Mouse (Mus musculus): ENCODE measurements around the gene Vcl. TPM values are rescaled to one million over a fixed set of nuclear protein-coding genes. Genes with fewer than 3 reads are reported as not detected.

The Vcl gene
- polyA plus RNA-seq (2012; rRNA removed), result 28.1 and 40.3 TPM in 2 replicates

- under 1% methylated on average over 89 of the region's 89 CpGs for WGBS
- DNase-seq (ENCODE audit: low read depth, low spot score), result peak; percentile 99
Measured at GRCm38 (mm10) chr14:20928848-20929745, at the start of gene Vcl. Gene Vcl, plus strand, starts transcription at chr14:20929398.

- 61% methylated on average over 5 of the region's 5 CpGs for WGBS
- no peak for DNase-seq (ENCODE audit: low read depth, low spot score)
Measured at GRCm38 (mm10) chr14:20884691-20885090, 44.5 kb upstream of the Vcl start.

- WGBS, result 18% methylated on average over 10 of the region's 10 CpGs
- no peak for DNase-seq (ENCODE audit: low read depth, low spot score)
Measured at GRCm38 (mm10) chr14:20885091-20885888, 43.9 kb upstream of the Vcl start.

- 67% methylated on average over 4 of the region's 4 CpGs for WGBS
- DNase-seq (ENCODE audit: low read depth, low spot score), result no peak
Measured at GRCm38 (mm10) chr14:20886266-20886665, 42.9 kb upstream of the Vcl start.

- WGBS, result 78% methylated on average over 7 of the region's 7 CpGs
- DNase-seq (ENCODE audit: low read depth, low spot score), result no peak
Measured at GRCm38 (mm10) chr14:20887541-20888085, 41.6 kb upstream of the Vcl start.

GRCm38 (mm10) chr14:20891941-20892402, 37.2 kb upstream of the Vcl start:
- 28% methylated on average over 9 of the region's 9 CpGs for WGBS
- DNase-seq (ENCODE audit: low read depth, low spot score), result no peak

- WGBS, result 39% methylated on average over 4 of the region's 4 CpGs
- no peak for DNase-seq (ENCODE audit: low read depth, low spot score)
Measured at GRCm38 (mm10) chr14:20893815-20894214, 35.4 kb upstream of the Vcl start.

GRCm38 (mm10) chr14:20901267-20901666, 27.9 kb upstream of the Vcl start:
- no peak for DNase-seq (ENCODE audit: low read depth, low spot score)
- 92% methylated on average over 3 of the region's 3 CpGs for WGBS

GRCm38 (mm10) chr14:20903137-20903536, 26.1 kb upstream of the Vcl start:
- no peak for DNase-seq (ENCODE audit: low read depth, low spot score)
- 84% methylated on average over 6 of the region's 6 CpGs for WGBS

GRCm38 (mm10) chr14:20911811-20912210, 17.4 kb upstream of the Vcl start:
- DNase-seq (ENCODE audit: low read depth, low spot score), result no peak

GRCm38 (mm10) chr14:20914415-20914814, 14.8 kb upstream of the Vcl start:
- DNase-seq (ENCODE audit: low read depth, low spot score), result no peak
- WGBS, result 24% methylated on average over 2 of the region's 2 CpGs

More at GRCm38 (mm10) chr14:20911811-20912210, 17.4 kb upstream of the Vcl start:
- 68% methylated on average over 2 of the region's 2 CpGs for WGBS

GRCm38 (mm10) chr14:20916625-20917612, 12.3 kb upstream of the Vcl start:
- DNase-seq (ENCODE audit: low read depth, low spot score), result no peak
- 85% methylated on average over 7 of the region's 7 CpGs for WGBS

- WGBS, result 76% methylated on average over 5 of the region's 5 CpGs
- no peak for DNase-seq (ENCODE audit: low read depth, low spot score)
Measured at GRCm38 (mm10) chr14:20924071-20924789, 5.0 kb upstream of the Vcl start.

- 90% methylated on average over 4 of the region's 4 CpGs for WGBS
- no peak for DNase-seq (ENCODE audit: low read depth, low spot score)
Measured at GRCm38 (mm10) chr14:20927470-20928307, 1.5 kb upstream of the Vcl start.

- no peak for DNase-seq (ENCODE audit: low read depth, low spot score)
- 31% methylated on average over 4 of the region's 4 CpGs for WGBS
Measured at GRCm38 (mm10) chr14:20928308-20928685, 901 bp upstream of the Vcl start.

GRCm38 (mm10) chr14:20929814-20930434, 726 bp downstream of the Vcl start:
- DNase-seq (ENCODE audit: low read depth, low spot score), result no peak
- WGBS, result under 1% methylated on average over 19 of the region's 19 CpGs

Data from large intestine, adult 2 months (tissue).